Comparison of ENCODE assay signal across 16 mouse cellular contexts in genomic region chr2:120980861-120981260, GRCm38 (mm10). TPM values are rescaled to one million over a fixed set of nuclear protein-coding genes. Genes with fewer than 3 reads are reported as not detected.
"Had no signal": no experiment of that assay in that cellular context is flagged by ENCODE, and none has a peak within 500 bp of the region (broad histone marks: within the 10 kb centered on the region; RNA-seq: fewer than 3 reads in every experiment).

No protein-coding gene starts in this region.

- DNase-seq: kidney, postnatal 14 days; lung, postnatal 36 days; right cerebral cortex, adult 18-20 months; right cerebral cortex, postnatal 25 days; thymus, postnatal 36 days had no signal

- H3K27me3 ChIP-seq: kidney, embryonic 15.5 days; liver, embryonic 15.5 days; lung, embryonic 15.5 days; midbrain, embryonic 13.5 days; neural tube, embryonic 15.5 days had no signal

- H3K4me3 ChIP-seq: kidney, embryonic 15.5 days; limb, embryonic 10.5 days; liver, embryonic 15.5 days; lung, embryonic 15.5 days; midbrain, embryonic 13.5 days; neural tube, embryonic 15.5 days had no signal

- H3K4me2 ChIP-seq: kidney, embryonic 15.5 days; liver, embryonic 11.5 days; liver, embryonic 15.5 days; lung, embryonic 15.5 days; midbrain, embryonic 13.5 days; neural tube, embryonic 15.5 days had no signal

- H3K36me3 ChIP-seq: kidney, embryonic 15.5 days; limb, embryonic 10.5 days; lung, embryonic 15.5 days had no signal

RNA-seq across cellular contexts. Expression of gene Epb42, which starts 56.0 kb away (rescaled TPM):
- total RNA-seq: layer of hippocampus, adult 8-10 months; layer of hippocampus, postnatal 14 days; left cerebral cortex, adult 18-20 months; midbrain, postnatal 0 days had no signal
